Mouse (Mus musculus) NIH3T3 (cell line): ENCODE data around the gene Msantd3.
A peak's percentile ranks its signal among the peaks of the same experiment; 100 is the strongest.

Source experiments
- DNase-seq: peaks from one replicate; pipeline ENCODE4 v3.0.0-alpha.2; 2012; ENCODE audit warnings: low read depth

Gene Msantd3

GRCm38 (mm10) chr4:48539841-48540575 is at the start of gene Msantd3:
Gene Msantd3, plus strand, starts transcription at chr4:48539935.
- peak; percentile 66 for DNase-seq

- DNase-seq: no peak
Measured at GRCm38 (mm10) chr4:48491290-48491743, 48.4 kb upstream of the Msantd3 start.

GRCm38 (mm10) chr4:48492510-48492909 is 47.2 kb upstream of the Msantd3 start:
- no peak for DNase-seq

- no peak for DNase-seq
Measured at GRCm38 (mm10) chr4:48510861-48511260, 28.9 kb upstream of the Msantd3 start.

- DNase-seq: no peak
Measured at GRCm38 (mm10) chr4:48529559-48529958, 10.2 kb upstream of the Msantd3 start.

- no peak for DNase-seq
Measured at GRCm38 (mm10) chr4:48531804-48532601, 7.7 kb upstream of the Msantd3 start.

- no peak for DNase-seq
Measured at GRCm38 (mm10) chr4:48536275-48536674, 3.5 kb upstream of the Msantd3 start.

- DNase-seq: no peak
Measured at GRCm38 (mm10) chr4:48537024-48537423, 2.7 kb upstream of the Msantd3 start.

- DNase-seq: no peak
Measured at GRCm38 (mm10) chr4:48538581-48538980, 1.2 kb upstream of the Msantd3 start.

- peak; percentile 59 for DNase-seq
Measured at GRCm38 (mm10) chr4:48540576-48541111, 909 bp downstream of the Msantd3 start.

- DNase-seq: peak; percentile 43
Measured at GRCm38 (mm10) chr4:48541526-48542250, 2.0 kb downstream of the Msantd3 start.

GRCm38 (mm10) chr4:48542351-48542750 is 2.6 kb downstream of the Msantd3 start:
- DNase-seq: peak; percentile 68

- no peak for DNase-seq
Measured at GRCm38 (mm10) chr4:48543071-48543865, 3.5 kb downstream of the Msantd3 start.

- no peak for DNase-seq
Measured at GRCm38 (mm10) chr4:48544141-48544540, 4.4 kb downstream of the Msantd3 start.

GRCm38 (mm10) chr4:48545966-48546365 is 6.2 kb downstream of the Msantd3 start:
- no peak for DNase-seq

GRCm38 (mm10) chr4:48546568-48547496 is 7.1 kb downstream of the Msantd3 start:
- no peak for DNase-seq

GRCm38 (mm10) chr4:48548393-48549045 is 8.8 kb downstream of the Msantd3 start:
- DNase-seq: peak; percentile 73

GRCm38 (mm10) chr4:48549661-48550060 is 9.9 kb downstream of the Msantd3 start:
- peak; percentile 46 for DNase-seq

GRCm38 (mm10) chr4:48552486-48553064 is 12.8 kb downstream of the Msantd3 start:
- no peak for DNase-seq
